Comparison of ENCODE assay signal across 9 mouse cellular contexts in genomic region chr17:48336857-48337256, GRCm38 (mm10). TPM values are rescaled to one million over a fixed set of nuclear protein-coding genes. Genes with fewer than 3 reads are reported as not detected.
DNase-seq lines count a peak whose midpoint lies in the region; ATAC-seq and TF ChIP-seq lines count a peak whose summit lies in the region.
"Had no signal": no experiment of that assay in that cellular context is flagged by ENCODE, and none has a peak within 500 bp of the region (broad histone marks: within the 10 kb centered on the region; RNA-seq: fewer than 3 reads in every experiment).

No protein-coding gene starts in this region.

- no peak overlapping the region for H3K4me3 ChIP-seq in kidney, embryonic 15.5 days (replicated peaks)
- H3K4me3 ChIP-seq in intestine, embryonic 15.5 days (replicated peaks), result no peak overlapping the region
- no peak overlapping the region for H3K4me3 ChIP-seq in testis, adult 2 months (ENCODE audit: control insufficient read depth, low read depth, low read length)
- H3K4me3 ChIP-seq: embryonic facial prominence, embryonic 15.5 days had no signal

- no peaks in the 10 kb centered on the region for H3K36me3 ChIP-seq in kidney, embryonic 15.5 days
- H3K36me3 ChIP-seq in intestine, embryonic 15.5 days, result no peaks in the 10 kb centered on the region
- H3K36me3 ChIP-seq in testis, adult 2 months (ENCODE audit: control insufficient read depth, insufficient read depth, low read length), result no peaks in the 10 kb centered on the region
- H3K36me3 ChIP-seq: embryonic facial prominence, embryonic 15.5 days had no signal

- H3K9ac ChIP-seq in kidney, embryonic 15.5 days, result no peak overlapping the region
- no peak overlapping the region for H3K9ac ChIP-seq in intestine, embryonic 15.5 days
- H3K9ac ChIP-seq: embryonic facial prominence, embryonic 15.5 days had no signal

- intact Hi-C loops in left cerebral cortex, postnatal 4 days (cut with DNase I), result no loop called here

- H3K9me3 ChIP-seq in kidney, embryonic 15.5 days (replicated peaks), result no peaks in the 10 kb centered on the region
- no peaks in the 10 kb centered on the region for H3K9me3 ChIP-seq in intestine, embryonic 15.5 days
- H3K9me3 ChIP-seq: embryonic facial prominence, embryonic 15.5 days had no signal

- TF ChIP-seq CTCF in testis, adult 2 months (IDR thresholded peaks at IDR 0.05; ENCODE audit: control insufficient read depth, insufficient read depth, insufficient replicate concordance, low read depth, low read length), result peak; percentile 63; the same call in 1 of the 2 replicates

- TF ChIP-seq POLR2A in testis, adult 2 months (IDR thresholded peaks at IDR 0.05; ENCODE audit: control insufficient read depth, low read depth, low read length), result no peak

- H3K27ac ChIP-seq in kidney, embryonic 15.5 days, result no peak overlapping the region
- H3K27ac ChIP-seq in intestine, embryonic 15.5 days, result no peak overlapping the region
- H3K27ac ChIP-seq in testis, adult 2 months (ENCODE audit: control insufficient read depth, insufficient read depth, low read depth, low read length), result no peak overlapping the region
- H3K27ac ChIP-seq: embryonic facial prominence, embryonic 15.5 days had no signal

- H3K4me1 ChIP-seq in kidney, embryonic 15.5 days, result no peaks in the 10 kb centered on the region
- H3K4me1 ChIP-seq in intestine, embryonic 15.5 days (replicated peaks), result no peaks in the 10 kb centered on the region
- no peaks in the 10 kb centered on the region for H3K4me1 ChIP-seq in testis, adult 2 months (ENCODE audit: control insufficient read depth, insufficient read depth, low read length)
- H3K4me1 ChIP-seq: embryonic facial prominence, embryonic 15.5 days had no signal

- no peak for ATAC-seq in kidney, embryonic 15.5 days (replicated peaks; ENCODE audit: low FRiP score)
- peak; percentile 68 for ATAC-seq in intestine, embryonic 15.5 days

- WGBS in kidney, embryonic 15.5 days, result 7% methylated on average over 6 of the region's 6 CpGs
- WGBS in intestine, embryonic 15.5 days, result 7% methylated on average over 6 of the region's 6 CpGs

- peak; percentile 29 for DNase-seq in kidney, adult 11 months
- DNase-seq in c-Kit-positive CD71-positive TER-119-positive erythroid progenitor cells, embryonic 14.5 days (ENCODE audit: low spot score), result peak; percentile 82
- peak; percentile 78 to 90 for DNase-seq in frontal cortex, postnatal 36 days (ENCODE audit: low spot score in 2 of 2)
- DNase-seq in left cerebral cortex, postnatal 4 days, result peak; percentile 83
- peak; percentile 69 to 84 for DNase-seq in natural killer cell, adult 2 months (ENCODE audit: low spot score in 2 of 2)

- no peak overlapping the region for H3K4me2 ChIP-seq in kidney, embryonic 15.5 days
- H3K4me2 ChIP-seq in intestine, embryonic 15.5 days (replicated peaks), result no peak overlapping the region
- H3K4me2 ChIP-seq: embryonic facial prominence, embryonic 15.5 days had no signal

- H3K27me3 ChIP-seq in kidney, embryonic 15.5 days, result no peaks in the 10 kb centered on the region
- H3K27me3 ChIP-seq in intestine, embryonic 15.5 days (replicated peaks), result no peaks in the 10 kb centered on the region
- H3K27me3 ChIP-seq in testis, adult 2 months (ENCODE audit: control insufficient read depth, insufficient read depth, low read length), result no peaks in the 10 kb centered on the region
- H3K27me3 ChIP-seq: embryonic facial prominence, embryonic 15.5 days had no signal

RNA-seq across cellular contexts. Expression of gene Trem2, which starts 9.3 kb away (rescaled TPM):
- polyA plus RNA-seq in kidney, embryonic 15.5 days (2015; fragmentation: Nextera tagmentation; extraction: Ambion mirVana), result 2.4 and 2.9 TPM in 2 replicates
- polyA plus RNA-seq in intestine, embryonic 15.5 days (2015; fragmentation: Nextera tagmentation; extraction: Ambion mirVana), result 4.2 and 4.7 TPM in 2 replicates
- total RNA-seq in left cerebral cortex, postnatal 4 days (2021), result 1 to 10 TPM; 2.7 to 3.2 TPM
- 1.3 and 2.4 TPM in 2 replicates for polyA plus RNA-seq in testis, adult 2 months (2012; rRNA removed)

RNA-seq across cellular contexts. Expression of gene B430306N03Rik, which starts 20.9 kb away (rescaled TPM):
- polyA plus RNA-seq in kidney, embryonic 15.5 days (2015; fragmentation: Nextera tagmentation; extraction: Ambion mirVana), result 0.23 and 0.39 TPM in 2 replicates
- 0.28 and 0.45 TPM in 2 replicates for polyA plus RNA-seq in intestine, embryonic 15.5 days (2015; fragmentation: Nextera tagmentation; extraction: Ambion mirVana)
- total RNA-seq in left cerebral cortex, postnatal 4 days (2021), result under 1 TPM in 1 of 2 experiments, not detected in 1; 0.12 TPM
- polyA plus RNA-seq in testis, adult 2 months (2012; rRNA removed), result 7.8 and 9.8 TPM in 2 replicates

RNA-seq across cellular contexts. Expression of gene Treml1, which starts 22.9 kb away (rescaled TPM):
- polyA plus RNA-seq in kidney, embryonic 15.5 days (2015; fragmentation: Nextera tagmentation; extraction: Ambion mirVana), result 0.60 and 1.3 TPM in 2 replicates
- 0.44 and 0.68 TPM in 2 replicates for polyA plus RNA-seq in intestine, embryonic 15.5 days (2015; fragmentation: Nextera tagmentation; extraction: Ambion mirVana)
- not detected for total RNA-seq in left cerebral cortex, postnatal 4 days (2021)
- 0.17 TPM in 1 of 2 replicates, not detected in the other for polyA plus RNA-seq in testis, adult 2 months (2012; rRNA removed)

RNA-seq across cellular contexts. Expression of gene Treml2, which starts 37.6 kb away (rescaled TPM):
- polyA plus RNA-seq in kidney, embryonic 15.5 days (2015; fragmentation: Nextera tagmentation; extraction: Ambion mirVana), result 0.13 and 0.29 TPM in 2 replicates
- 0.24 and 0.37 TPM in 2 replicates for polyA plus RNA-seq in intestine, embryonic 15.5 days (2015; fragmentation: Nextera tagmentation; extraction: Ambion mirVana)
- under 1 TPM; 0.14 to 0.28 TPM for total RNA-seq in left cerebral cortex, postnatal 4 days (2021)
- polyA plus RNA-seq in testis, adult 2 months (2012; rRNA removed), result not detected in 2 replicates

Comparison
In these comparisons a context has a peak if more than half of its experiments do, and no peak if none do; other contexts are left out.
1. DNase-seq: peak in every context shown above with its lines; median percentile 84 in frontal cortex, postnatal 36 days; 83 in left cerebral cortex, postnatal 4 days; 82 in c-Kit-positive CD71-positive TER-119-positive erythroid progenitor cells, embryonic 14.5 days; 76 in natural killer cell, adult 2 months; 29 in kidney, adult 11 months.